Mouse (Mus musculus): ENCODE results near the gene Lcn12.
A peak's percentile ranks its signal among the peaks of the same experiment; 100 is the strongest.

Lcn12 gene

GRCm38 (mm10) chr2:25497846-25498575 lies 4.3 kb upstream of the Lcn12 start:
- peak; percentile 36 for DNase-seq (ENCODE audit: low read depth, low spot score)

GRCm38 (mm10) chr2:25496462-25496861 lies 2.8 kb upstream of the Lcn12 start:
- DNase-seq (ENCODE audit: low read depth, low spot score) = peak; percentile 80

GRCm38 (mm10) chr2:25492988-25493387 lies 723 bp downstream of the Lcn12 start:
- no peak for DNase-seq (ENCODE audit: low read depth, low spot score)

- DNase-seq (ENCODE audit: low read depth, low spot score) = peak; percentile 45
These were observed 5.0 kb downstream of the Lcn12 start for GRCm38 (mm10) chr2:25488671-25489068.

DNA sequence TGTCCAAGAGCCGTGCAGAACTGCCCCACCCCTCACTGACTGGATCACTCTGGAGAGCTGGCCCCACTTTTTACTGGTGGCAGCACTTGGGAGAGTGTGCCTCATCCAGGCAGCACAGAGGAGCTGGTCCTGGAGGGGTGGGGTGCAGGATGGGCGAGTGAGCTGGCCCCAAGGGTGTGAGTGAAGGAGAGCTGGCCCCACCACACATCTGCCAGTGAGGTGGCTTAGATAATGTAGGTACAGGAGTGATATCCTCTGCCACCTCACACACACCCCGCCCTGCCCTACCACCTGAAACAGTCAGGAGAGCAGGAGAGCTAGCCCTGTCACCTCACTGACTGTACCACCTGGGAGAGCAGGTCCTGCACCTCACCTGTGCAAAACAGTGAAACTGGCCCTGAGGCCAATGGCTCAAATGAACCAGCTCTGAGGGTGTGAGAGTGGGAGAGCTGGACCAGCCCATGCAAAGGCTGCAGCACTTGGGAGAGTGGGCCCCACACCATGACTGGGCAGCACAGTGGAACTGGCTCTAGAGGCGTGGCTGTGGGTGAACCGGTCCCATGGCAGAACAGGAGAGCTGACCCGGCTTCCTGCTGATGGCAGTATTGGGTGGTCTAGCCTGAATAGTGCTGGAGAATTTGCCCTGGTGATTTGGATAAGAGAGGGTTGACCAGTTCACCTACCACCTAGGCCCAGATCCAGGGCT lies 5.6 kb downstream of the Lcn12 start:
- DNase-seq (ENCODE audit: low read depth, low spot score) = no peak

DNA sequence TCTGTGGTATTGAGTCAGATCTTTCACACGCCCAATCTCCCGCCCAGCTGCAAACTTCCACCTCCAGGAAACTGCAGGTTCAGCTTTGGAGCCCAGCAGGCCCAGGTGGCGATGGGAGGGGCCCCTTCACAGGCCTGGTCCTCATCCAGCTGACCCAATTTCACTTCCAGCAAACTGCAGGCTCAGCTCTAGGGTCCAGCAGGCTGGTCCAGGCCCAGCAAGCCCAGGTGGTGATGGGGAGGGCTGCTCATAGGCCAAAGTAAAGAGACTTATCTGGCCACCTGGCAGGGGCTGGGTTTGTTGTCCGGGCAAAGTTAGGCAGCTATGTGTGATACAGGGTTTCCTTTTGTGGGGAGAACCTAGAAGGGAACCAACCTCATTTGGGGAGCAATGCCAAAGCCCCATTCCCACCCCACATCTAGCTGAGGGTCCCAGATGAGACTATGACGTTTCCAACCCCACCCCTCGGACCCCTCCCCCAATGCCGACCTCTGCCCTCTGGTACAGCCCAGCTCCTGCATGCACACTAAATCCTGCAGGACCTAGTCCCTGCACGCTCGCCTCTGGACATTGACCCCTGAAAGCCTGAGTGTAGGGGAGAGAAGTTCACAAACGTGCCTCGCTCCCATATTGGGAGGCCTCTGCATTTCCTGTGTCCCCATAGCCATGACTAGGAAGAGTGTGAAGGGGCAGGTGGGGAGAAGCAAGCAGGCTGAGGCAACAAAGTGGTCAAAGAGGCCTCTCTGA lies 8.6 kb downstream of the Lcn12 start:
- DNase-seq (ENCODE audit: low read depth, low spot score) = no peak

DNA sequence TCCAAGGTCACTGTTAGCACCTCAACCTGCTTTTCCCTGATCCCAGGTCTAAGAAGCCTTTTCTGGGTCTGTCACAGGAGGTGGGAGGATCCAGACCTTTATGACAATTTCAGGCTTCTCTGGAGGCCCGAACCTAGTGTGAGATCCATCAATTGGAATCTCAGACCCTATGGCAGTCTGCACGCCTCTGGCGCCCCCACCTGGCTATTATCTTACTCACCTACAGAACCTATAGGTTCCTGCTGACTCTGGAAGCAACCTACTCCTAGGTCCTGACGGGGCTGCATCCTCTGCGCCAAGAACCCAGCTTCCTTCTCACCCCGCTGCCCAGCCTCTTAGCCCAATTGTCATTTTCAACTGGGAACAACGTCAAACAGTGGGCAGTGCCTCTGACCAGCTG lies 10.7 kb downstream of the Lcn12 start:
- peak; percentile 57 for DNase-seq (ENCODE audit: low read depth, low spot score)

- DNase-seq (ENCODE audit: low read depth, low spot score) = no peak
These were observed 13.2 kb downstream of the Lcn12 start for GRCm38 (mm10) chr2:25480541-25480940.

GRCm38 (mm10) chr2:25479551-25480311 lies 14.0 kb downstream of the Lcn12 start:
- peak; percentile 62 for DNase-seq (ENCODE audit: low read depth, low spot score)

GRCm38 (mm10) chr2:25477967-25478675 lies 15.6 kb downstream of the Lcn12 start:
- DNase-seq (ENCODE audit: low read depth, low spot score) = no peak

DNA sequence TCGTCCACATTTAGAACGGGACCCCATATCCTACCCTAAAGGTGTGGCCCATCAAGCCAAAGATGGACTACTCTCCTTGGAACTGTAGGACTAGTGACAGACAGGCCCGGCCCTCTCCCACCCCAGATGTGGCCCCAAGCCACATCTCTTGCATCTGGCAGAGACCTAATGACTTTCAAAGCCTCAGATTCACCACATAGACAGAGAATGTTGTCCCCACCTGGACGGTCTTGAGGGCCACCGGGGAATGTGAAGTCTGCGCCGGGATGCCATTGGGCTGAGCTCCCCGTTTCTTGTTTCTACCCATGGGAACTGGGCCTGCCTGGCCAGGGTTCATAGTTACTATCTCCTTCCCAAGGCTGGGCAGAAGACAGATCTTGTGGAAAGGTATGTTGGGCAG lies 16.2 kb downstream of the Lcn12 start:
- no peak for DNase-seq (ENCODE audit: low read depth, low spot score)

- no peak for DNase-seq (ENCODE audit: low read depth, low spot score)
These were observed 21.2 kb downstream of the Lcn12 start for GRCm38 (mm10) chr2:25472550-25472949.

DNA sequence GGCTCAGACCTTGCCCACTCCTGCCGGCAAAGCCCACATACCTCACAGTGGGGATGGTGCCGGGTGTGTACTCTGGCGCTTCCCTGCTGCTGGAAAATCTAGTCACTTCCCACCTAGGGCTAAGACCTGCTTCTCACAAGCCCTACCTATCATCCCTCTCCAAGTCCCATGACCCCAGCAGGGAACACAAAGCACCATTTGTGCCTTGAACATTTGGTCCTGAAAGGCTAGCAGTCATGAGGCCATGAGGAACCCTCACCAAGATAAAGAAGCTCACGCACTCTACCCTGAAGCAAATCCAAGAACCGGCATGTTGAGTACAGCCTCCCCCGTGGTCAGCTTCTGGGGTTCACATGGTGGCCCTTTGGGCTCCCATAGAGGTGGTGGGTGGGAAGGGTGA lies 23.7 kb downstream of the Lcn12 start, which contains the start of gene Ptgds:
Ptgds (minus strand) TSS at position 78 of the 400 bp plus-strand sequence.
- DNase-seq (ENCODE audit: low read depth, low spot score) = no peak

DNA sequence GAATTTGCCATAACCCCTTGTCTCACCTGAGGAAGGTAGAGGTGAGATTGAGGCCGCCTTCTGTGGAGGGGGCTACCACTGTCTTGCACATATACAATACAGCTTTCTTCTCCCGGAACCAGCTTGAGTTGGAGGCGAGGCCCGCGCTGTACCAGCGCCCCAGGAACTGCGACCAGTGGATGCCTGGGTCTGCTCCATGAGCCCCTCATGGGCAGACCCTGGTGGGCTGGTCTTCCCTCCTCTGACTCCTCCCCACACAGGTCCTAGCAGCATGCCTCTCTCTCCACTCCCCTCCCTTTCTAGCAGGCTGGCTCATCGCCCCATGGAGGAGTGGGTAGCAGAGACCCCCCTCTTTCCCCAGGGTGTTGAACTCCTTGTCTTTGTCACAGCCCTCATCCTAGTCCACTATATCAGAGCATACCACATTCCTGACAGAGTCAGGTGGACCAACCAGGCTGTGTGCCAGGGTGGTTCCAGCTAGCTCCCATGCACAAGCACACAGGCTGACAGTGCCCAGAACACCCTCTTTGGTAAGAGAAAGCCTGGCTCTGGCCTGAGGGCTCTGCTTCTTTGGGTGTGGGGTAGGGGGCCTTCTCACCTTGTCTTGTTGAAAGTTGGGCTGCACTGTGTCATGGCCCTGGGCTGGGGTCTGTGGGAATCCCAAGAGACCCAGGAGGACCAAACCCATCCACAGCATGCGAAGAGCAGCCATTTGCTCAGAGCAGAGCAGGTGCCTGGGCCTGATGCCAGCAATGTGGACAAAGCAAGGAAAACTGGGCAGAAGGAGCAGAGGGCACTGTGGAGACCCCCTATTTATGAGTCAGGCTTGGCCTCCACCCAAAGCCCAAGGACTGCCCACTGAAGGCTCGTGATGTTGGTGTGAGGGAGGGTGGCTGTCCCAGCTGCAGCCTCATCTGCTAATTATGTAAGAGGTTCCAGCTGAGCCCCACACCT lies 24.5 kb downstream of the Lcn12 start:
- no peak for DNase-seq (ENCODE audit: low read depth, low spot score)

- no peak for DNase-seq (ENCODE audit: low read depth, low spot score)
These were observed 26.0 kb downstream of the Lcn12 start for GRCm38 (mm10) chr2:25467606-25468303.

DNA sequence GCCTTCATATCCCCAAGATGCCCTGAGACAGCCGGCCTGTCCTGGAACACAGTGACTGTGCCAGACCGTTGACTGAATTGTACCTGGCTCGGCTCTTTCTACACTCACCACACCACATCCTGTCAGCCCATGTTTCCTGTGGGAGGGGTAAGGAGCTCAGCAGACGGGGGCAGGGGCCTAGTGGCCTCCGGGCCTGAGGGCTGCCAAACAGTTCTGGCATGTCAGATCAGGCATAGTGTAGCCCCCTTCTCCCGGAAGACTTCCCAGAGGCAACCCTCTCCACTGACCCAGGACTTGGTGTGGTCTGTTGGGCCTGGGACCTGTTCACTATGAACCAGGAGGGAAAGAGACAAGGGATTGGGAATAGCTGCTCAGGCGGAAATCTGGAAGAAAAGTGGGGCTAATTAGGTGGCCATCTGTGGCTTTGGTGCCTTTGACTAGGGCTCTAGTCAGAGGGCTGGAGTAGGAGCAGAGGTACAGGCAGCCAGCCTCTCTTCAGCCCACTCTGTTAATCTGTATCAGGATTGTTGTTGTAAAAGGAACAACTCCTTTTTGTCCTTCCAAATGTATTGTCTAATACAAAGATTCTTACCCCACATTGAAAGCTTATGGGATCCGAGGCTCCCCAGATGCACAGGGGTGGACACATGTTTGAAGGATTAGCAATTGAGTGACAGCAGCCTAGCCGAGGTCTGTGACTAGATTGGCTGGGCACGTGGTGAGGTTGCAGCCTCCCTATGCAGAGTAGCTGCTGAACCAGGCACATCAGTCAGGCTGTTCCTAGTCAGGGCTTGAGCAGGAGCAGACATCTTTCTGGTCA lies 27.7 kb downstream of the Lcn12 start:
- peak; percentile 50 for DNase-seq (ENCODE audit: low read depth, low spot score)

GRCm38 (mm10) chr2:25465256-25465655 lies 28.5 kb downstream of the Lcn12 start:
- DNase-seq (ENCODE audit: low read depth, low spot score) = no peak

DNA sequence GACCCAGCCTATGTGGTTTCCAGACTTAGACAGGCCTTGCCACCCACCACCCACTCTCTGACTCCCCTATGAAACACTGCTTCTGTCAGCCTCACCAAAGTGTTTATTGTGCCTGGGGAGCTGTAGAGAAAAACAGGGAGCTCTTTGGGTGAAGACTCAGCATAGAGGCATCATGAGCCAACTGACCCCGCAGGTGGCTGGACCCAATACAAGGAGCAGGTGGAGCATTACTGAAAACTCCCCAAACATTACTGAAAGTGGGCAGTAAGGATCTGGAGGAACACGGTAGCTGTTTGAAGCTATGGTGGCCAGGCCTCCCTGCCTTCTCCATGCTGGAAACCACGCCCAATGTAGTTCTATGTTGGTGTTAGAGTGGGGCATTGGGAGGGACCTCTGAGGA lies 30.1 kb downstream of the Lcn12 start:
- no peak for DNase-seq (ENCODE audit: low read depth, low spot score)

Data from 3T3-L1 (cell line).